Mouse (Mus musculus): ENCODE results near the gene Atoh8. TPM values are rescaled to one million over a fixed set of nuclear protein-coding genes. Genes with fewer than 3 reads are reported as not detected.

Atoh8 gene
- total RNA-seq, 1 experiment from 2014 or later = not detected

DNA sequence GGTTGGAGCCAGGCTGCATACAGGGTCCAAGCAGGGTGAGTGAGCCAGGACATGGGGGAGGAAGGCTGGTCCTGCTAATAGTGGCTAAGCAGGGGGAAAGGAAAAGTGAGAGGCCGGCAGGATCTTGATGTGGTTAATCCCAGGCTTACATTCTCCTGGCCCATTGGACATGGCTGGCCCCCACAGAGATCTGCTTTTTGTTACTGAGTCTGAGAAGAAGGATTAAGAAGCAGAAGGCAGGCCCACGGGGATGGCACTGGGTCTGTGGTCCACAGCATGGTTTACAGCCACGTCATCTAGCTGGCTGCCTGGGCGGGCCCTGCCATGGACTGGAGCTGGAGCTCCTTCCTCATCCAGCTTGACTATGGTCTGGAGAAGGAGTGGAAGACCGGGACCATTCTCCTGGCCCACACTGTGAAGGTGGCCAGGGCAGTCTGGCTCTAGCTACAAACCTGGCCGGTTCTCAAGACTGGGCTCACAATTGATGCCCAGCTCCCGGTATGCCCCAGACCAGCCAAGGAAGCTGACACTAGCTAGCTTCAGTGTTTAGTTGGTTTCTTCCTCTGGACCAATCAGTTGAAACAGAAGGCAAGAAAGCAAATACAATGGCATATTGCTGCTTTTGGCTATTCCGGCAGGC lies 26.9 kb downstream of the Atoh8 start:
- ATAC-seq (replicated peaks; ENCODE audit: insufficient number of reproducible peaks, low FRiP score, low TSS enrichment, poor library complexity, severe bottlenecking) = no peak

GRCm38 (mm10) chr6:72206021-72206420 lies 29.4 kb downstream of the Atoh8 start:
- no peak for ATAC-seq (replicated peaks; ENCODE audit: insufficient number of reproducible peaks, low FRiP score, low TSS enrichment, poor library complexity, severe bottlenecking)

GRCm38 (mm10) chr6:72204858-72205257 lies 30.5 kb downstream of the Atoh8 start:
- no peak for ATAC-seq (replicated peaks; ENCODE audit: insufficient number of reproducible peaks, low FRiP score, low TSS enrichment, poor library complexity, severe bottlenecking)

DNA sequence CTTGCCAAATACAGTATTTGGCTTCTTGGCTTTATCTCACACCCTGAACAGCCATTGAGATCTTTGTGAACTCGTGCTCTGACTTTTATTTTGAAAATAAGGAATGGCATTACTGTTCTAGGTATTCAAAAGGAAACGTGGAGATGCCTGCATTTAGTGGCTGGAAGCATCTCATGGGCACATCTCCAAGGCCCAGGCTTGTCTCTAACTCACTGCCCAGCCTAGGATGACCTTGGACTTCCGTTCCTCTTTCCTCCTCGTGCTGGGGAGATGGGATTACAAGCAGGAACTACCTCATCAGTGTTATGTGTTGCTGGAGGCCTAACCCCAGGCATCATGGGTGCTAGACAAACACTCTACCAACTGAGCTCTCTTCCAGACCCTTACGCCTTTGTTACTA lies 32.1 kb downstream of the Atoh8 start:
- no peak for ATAC-seq (replicated peaks; ENCODE audit: insufficient number of reproducible peaks, low FRiP score, low TSS enrichment, poor library complexity, severe bottlenecking)

- no peak for ATAC-seq (replicated peaks; ENCODE audit: insufficient number of reproducible peaks, low FRiP score, low TSS enrichment, poor library complexity, severe bottlenecking)
Observed at GRCm38 (mm10) chr6:72202732-72203131, 32.6 kb downstream of the Atoh8 start.

- ATAC-seq (replicated peaks; ENCODE audit: insufficient number of reproducible peaks, low FRiP score, low TSS enrichment, poor library complexity, severe bottlenecking) = no peak
Observed at GRCm38 (mm10) chr6:72200595-72201256, 34.7 kb downstream of the Atoh8 start.

DNA sequence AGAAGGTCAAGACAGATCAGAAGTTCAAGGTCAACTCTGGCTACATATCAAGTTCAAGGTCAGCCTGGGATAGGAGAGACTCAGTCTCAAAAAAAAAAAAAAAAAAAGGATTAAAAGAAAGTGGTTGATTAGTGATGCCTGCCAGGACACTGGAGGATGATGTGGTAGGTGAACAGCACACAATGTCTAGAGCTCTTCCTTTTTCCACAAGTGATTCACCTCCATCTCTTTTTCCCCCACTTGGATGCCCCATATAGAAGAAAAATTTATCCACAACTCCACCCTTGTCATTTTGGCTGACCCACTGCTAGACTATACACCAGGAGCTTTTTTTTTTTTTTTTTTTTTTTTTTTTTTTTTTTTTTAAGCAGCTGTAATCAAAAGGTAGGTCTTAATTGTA lies 37.9 kb downstream of the Atoh8 start:
- ATAC-seq (replicated peaks; ENCODE audit: insufficient number of reproducible peaks, low FRiP score, low TSS enrichment, poor library complexity, severe bottlenecking) = no peak

GRCm38 (mm10) chr6:72196660-72197059 lies 38.7 kb downstream of the Atoh8 start:
- no peak for ATAC-seq (replicated peaks; ENCODE audit: insufficient number of reproducible peaks, low FRiP score, low TSS enrichment, poor library complexity, severe bottlenecking)

DNA sequence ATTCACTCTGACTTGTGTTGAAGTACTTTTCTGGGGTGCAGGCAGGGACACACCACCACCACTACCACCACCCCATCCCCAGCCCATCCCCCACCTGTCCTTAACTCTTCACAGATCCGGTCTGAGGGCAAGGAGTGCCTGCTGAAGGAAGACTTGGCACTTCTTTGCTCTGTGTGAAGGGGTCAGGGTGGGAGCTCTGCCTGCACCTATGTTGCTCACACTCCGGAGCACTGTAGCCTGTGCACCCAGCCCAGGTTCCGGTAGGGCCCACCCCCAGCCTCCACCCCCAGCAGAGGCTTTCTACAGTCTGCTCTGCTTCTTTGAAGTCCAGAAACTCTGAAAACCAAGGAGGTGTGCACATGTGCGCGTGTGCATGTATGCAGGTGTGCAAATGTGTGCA lies 44.8 kb downstream of the Atoh8 start:
- ATAC-seq (replicated peaks; ENCODE audit: insufficient number of reproducible peaks, low FRiP score, low TSS enrichment, poor library complexity, severe bottlenecking) = no peak

DNA sequence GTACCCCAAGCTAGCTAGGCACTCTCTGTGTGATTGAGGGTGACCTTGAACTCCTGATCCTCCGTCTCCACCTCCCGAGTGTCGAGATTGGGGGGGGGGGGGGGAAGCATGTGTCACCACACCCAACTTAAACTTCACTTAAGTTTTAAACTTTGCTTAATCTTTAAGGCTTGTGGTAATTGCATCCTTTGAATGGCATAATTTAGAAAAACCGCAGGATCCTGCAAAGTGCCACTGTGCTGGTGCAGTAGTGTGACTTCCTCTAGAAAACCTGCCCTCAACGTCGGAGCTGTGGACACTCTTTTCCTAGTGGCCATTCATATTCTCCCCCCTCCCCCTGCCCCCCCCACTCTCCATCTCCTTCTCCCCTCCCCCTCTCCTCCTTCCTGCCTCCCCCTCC lies 45.3 kb downstream of the Atoh8 start:
- no peak for ATAC-seq (replicated peaks; ENCODE audit: insufficient number of reproducible peaks, low FRiP score, low TSS enrichment, poor library complexity, severe bottlenecking)

DNA sequence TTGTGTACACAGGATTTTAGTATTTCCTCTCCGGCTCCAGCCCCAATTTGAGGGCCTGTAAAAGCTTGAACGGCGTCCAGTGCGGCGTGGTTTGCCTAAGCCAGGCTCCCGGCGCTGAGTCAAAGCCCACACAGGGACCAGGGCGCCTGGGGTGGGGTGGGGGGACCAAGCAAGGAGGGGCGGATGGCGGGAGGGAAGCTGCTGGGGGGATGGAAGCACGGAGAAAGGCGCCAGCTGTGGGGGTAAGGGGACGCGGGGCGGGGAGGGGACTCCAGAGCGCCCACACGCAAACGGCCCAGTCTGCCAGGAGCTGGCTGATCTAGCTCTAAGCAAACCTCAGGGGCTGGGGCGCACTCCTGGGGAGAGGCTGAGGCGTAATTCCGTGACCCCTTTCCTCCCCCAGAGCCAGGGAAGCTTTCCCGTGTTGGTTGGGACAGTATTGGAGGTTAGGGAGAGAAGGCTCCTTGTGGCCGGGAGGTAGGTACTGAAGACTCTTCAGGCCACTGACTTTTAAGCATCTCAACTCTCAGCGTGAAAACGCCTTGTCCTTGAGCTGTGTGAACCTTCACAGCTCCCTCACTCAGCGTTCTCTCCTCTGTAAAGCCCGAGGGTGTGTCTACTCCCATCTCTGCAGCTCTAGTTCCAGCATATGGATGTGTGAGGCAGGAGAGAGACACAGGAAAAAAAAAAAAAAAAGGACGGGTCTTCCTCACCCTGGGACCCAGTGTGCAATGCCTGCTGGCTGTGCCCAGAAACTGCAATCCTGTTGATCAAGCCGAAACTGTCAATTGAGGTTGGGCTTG lies 46.1 kb downstream of the Atoh8 start:
- ATAC-seq (replicated peaks; ENCODE audit: insufficient number of reproducible peaks, low FRiP score, low TSS enrichment, poor library complexity, severe bottlenecking) = no peak

GRCm38 (mm10) chr6:72186809-72187208 lies 48.6 kb downstream of the Atoh8 start:
- ATAC-seq (replicated peaks; ENCODE audit: insufficient number of reproducible peaks, low FRiP score, low TSS enrichment, poor library complexity, severe bottlenecking) = no peak

GRCm38 (mm10) chr6:72185893-72186490 lies 49.4 kb downstream of the Atoh8 start:
- 0 out of 2 replicates have a peak, but pooled peaks have one; percentile 56 for ATAC-seq (replicated peaks; ENCODE audit: insufficient number of reproducible peaks, low FRiP score, low TSS enrichment, poor library complexity, severe bottlenecking)

DNA sequence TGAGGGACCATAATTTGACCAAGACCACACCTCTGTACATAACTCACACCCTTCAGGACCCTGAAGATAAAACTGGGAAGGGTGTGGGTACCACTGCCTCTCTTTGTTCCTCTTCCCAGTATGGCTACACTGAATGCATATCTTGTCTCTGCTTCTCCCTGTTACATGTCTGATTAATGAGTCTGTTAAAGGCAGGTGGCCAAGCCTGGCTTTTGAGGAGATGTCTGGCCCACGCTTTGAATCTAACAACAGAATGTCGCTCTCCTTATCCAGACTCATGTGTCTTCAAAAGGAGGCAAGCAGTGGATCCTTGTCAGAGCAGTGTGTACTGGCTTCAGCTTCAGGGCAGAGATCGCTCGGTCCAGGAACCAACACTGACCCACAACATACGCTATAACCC lies 50.8 kb downstream of the Atoh8 start:
- no peak for ATAC-seq (replicated peaks; ENCODE audit: insufficient number of reproducible peaks, low FRiP score, low TSS enrichment, poor library complexity, severe bottlenecking)

DNA sequence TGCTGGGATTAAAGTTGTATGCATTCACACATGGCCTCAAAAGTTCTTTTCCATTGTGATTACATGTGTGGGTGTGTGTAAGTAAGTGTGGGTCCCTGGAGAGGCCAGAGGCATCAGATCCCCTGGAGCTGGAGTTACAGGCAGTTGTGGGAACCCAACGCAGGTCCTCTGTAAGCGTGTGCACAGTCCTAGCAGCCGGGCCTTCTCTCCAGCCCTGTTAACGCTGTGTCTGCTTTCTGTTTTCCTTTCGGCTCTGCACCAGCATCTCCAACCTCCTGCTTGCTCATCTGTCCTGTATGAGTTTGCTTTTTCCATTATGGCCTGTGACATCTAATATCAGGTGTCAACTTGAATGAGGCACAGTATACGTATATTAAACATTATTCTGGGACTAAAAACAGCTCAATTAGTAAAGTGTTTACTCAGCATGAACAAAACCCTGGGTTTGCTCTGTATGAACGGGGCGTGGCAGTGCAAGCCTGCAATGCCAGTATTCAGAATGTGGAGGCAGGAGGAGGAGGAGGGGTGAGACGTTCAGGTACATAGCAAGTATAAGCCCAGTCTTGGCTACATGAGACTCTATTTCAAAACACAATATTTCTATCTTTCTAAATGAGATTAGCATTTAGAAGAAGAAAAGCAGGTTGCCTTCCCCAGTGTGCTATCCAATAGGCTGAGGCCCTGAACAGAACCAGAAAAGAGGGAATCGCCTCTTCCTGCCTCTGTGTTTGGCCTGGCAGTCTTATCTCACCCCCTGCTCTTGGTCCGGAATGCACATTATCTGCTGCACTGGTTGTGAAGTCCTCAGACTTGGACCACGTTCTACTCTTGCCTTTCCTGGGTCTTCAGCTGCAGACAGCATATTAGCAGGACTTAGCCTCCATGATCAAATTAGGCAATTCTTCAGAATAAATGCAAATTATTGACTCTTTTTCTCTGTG lies 55.5 kb downstream of the Atoh8 start:
- ATAC-seq (replicated peaks; ENCODE audit: insufficient number of reproducible peaks, low FRiP score, low TSS enrichment, poor library complexity, severe bottlenecking) = no peak

DNA sequence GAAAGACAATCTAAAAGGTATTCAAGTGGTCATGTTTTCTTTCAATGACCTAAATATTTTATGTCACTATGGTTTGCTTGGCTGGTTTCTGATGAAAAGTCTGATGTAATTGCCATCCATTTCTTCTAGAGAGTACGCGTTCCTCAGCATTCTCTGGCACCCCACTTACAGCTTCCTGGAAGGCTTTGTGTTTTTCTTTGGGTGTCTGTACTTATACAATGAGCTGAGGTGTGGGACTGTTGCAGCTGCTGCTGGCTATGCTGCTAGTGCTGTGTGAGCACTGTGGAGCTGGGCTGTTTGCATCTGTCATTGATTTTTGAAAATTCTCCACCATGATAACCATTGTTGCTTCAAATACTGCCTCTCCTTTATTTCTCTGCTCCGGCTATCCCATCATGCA lies 56.4 kb downstream of the Atoh8 start:
- no peak for ATAC-seq (replicated peaks; ENCODE audit: insufficient number of reproducible peaks, low FRiP score, low TSS enrichment, poor library complexity, severe bottlenecking)

DNA sequence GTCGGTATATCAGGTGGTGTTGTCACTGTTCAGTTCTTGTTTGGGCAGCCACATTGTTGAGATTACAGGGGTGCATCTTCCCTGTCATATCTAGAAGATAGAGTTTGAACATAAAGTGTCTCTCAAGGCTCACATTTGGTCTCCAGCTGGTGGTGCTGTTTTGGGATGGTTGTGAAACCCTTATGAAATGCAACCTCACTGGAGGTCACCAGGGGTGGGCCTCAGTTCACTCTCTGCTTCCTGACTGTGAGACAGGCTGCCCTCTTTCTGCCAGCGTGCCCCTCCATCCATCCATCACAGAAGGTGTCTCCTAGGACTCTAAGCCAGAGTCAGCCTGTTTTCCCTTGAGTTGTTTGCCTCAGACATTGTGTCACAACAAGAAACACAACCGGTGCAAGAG lies 58.0 kb downstream of the Atoh8 start:
- no peak for ATAC-seq (replicated peaks; ENCODE audit: insufficient number of reproducible peaks, low FRiP score, low TSS enrichment, poor library complexity, severe bottlenecking)

- ATAC-seq (replicated peaks; ENCODE audit: insufficient number of reproducible peaks, low FRiP score, low TSS enrichment, poor library complexity, severe bottlenecking) = no peak
Observed at GRCm38 (mm10) chr6:72176004-72176403, 59.4 kb downstream of the Atoh8 start.
